Mouse (Mus musculus): Measurements from ENCODE around the gene Tnfrsf25.

Gene Tnfrsf25

GRCm38 (mm10) chr4:152120311-152121182 lies 4.8 kb downstream of the Tnfrsf25 start:
- no peak for DNase-seq (ENCODE audit: low spot score in 2 of 2)

GRCm38 (mm10) chr4:152121183-152121505 lies 5.4 kb downstream of the Tnfrsf25 start:
- no peak for DNase-seq (ENCODE audit: low spot score in 2 of 2)

- no peak for DNase-seq (ENCODE audit: low spot score in 2 of 2)
These were observed 8.7 kb downstream of the Tnfrsf25 start for GRCm38 (mm10) chr4:152124361-152124961.

- DNase-seq (ENCODE audit: low spot score in 2 of 2): no peak
These were observed 9.7 kb downstream of the Tnfrsf25 start for GRCm38 (mm10) chr4:152125161-152126025.

- no peak for DNase-seq (ENCODE audit: low spot score in 2 of 2)
These were observed 10.5 kb downstream of the Tnfrsf25 start for GRCm38 (mm10) chr4:152126026-152126920.

DNA sequence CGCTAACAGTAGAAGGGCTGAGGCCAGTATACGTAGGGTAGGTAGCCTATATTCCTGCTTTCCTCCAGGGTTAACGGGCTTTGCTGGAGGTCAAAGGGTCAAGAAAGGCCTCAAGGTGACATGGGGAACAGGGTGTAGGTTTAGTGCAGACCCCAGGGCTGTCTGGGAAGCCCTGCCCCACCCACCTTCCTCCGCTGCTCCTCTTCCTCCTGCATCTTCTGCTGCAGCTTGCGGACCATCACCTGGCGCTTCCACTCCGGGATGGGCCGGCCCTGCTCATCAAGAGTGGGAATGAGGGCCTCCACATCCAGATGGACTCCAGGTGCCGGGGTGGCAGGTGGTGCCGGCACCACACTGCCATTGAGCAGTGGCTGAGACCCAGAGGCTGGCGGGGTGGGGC lies 12.2 kb downstream of the Tnfrsf25 start:
- no peak for DNase-seq (ENCODE audit: low spot score in 2 of 2)

DNA sequence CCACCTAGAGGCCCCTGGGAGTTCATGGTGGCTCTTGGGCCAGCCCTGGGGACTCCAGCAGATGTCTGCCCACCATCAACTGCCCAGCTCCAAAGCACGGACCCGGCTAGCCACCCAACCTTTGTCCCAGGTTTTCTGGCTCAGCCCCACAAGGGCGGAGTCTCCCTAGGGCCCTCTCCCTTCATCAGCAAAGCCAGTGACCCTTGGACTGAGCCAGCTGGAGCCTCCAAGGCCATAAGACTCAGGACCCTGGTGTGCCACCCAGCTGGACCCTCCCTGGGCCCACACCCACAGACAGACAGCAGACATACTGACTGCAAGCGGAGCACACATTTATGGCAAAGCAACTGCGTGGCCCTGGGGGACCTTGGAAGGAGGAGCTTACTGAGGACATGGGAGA lies 13.1 kb downstream of the Tnfrsf25 start:
- DNase-seq (ENCODE audit: low spot score in 2 of 2): no peak

DNA sequence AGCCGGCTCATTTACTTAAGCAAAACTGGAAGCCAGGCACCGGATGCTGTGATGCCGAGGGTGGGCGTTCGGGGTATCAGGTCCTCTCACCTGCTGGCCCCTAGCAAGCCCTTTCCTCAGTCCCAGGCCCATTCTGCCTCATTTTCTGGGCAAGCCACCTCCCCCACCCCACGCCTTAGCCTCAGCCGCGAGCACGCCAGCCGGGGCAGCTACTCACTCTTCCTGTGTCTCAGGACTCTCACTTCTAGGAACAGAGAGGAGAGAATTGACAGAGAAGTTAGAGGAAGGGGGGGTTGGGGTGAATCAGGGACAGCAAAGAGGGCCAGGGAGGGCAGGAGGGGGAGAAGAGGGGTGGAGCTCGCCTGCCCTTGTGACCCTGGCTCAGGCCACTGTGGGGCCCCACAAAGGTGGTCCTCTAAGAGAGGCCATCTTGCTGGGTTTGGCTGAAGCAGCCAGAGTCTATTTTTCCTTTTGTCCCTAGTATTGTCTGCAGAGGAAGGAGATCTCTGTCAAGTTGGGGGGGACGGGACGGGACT lies 13.7 kb downstream of the Tnfrsf25 start:
- no peak for DNase-seq (ENCODE audit: low spot score in 2 of 2)

DNA sequence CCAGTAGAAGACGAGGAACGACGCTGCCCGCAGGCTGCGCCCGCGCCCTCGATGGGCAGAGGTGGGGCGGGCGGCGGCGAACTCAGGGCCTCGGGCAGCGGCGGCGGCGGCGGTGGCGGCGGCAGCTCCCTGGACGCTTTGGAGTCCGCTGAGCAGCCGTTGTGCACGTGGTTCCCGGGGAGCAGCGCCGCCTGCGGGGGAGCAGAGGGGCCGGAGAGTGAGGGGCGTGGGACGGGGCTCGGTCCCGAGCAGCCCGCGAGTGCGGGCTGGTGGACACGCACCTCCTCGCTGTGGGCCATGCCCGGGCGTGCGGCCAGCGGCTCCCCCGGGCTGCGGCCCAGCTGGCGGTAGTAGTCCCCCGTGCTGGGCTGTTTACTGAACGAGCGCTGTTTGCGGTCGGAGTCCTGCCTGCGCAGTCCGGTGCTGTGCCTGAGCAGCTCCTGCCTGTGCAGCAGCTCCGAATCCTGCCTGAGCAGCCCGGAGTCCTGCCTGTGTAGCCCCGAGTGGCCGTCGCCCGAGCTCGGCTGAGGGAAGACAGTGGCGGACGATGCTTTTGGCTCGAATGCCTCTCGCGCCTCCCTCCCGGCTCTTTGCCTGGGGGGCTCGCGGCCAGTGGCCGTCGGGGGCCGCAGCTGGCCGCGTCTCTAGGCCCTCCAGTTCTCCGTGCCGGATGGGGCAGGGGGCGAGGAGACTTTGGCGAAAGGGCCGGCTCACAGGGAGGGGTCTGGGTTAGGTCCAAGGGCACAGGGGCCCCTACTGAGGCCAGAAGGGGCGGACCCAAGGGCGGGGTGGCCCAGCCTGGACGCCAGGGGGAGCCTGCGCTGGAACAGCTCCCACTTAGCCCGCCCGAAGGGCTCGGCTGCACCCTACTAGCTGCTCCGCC lies 15.3 kb downstream of the Tnfrsf25 start:
- peak in 1 of 2 experiments; percentile 57 for DNase-seq (ENCODE audit: low spot score in 2 of 2)

DNA sequence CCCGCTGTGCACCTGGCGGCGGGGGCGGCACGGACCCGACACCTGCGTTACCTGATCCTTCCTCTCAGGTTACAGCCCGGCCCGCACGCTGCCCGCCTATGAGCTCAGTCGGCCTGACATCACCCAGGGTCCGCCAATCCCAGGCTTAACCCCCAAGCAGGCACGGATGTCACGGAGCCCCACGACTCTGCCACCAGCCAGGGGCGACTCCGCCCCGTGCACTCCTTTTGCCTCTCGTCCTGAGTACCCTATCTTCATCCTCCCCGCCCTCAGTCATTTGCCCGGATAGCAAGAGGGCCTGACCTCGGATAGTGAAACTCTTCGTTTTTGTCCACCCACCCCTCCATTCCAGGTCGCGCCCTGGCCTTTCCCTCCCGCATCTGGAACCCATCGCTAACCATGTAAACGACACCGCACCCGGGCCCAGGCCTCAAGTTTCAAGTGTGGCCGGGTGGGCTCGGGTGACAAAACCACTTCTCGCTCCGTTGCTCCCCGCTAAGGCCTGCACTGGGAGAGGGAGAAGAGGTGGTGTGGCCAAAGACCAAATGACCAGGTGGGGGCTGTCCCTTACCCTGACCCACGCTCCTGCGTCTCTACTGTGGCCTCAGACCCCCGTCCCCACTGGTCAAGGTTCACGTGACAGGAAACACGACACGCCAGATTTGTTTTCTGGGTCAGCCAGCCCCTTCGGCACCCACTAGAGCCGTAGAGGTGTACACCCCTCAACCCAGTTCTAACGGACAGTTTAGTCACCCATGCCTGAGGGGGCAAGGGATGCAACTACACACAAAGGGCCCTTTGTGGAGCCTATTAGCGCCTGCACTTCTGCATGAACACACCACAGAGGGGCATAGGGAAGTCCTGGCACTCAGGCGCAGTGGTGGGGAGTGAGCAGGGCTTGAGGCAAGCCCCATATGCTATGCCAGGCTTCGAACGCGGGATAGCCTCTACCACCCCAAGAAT lies 16.4 kb downstream of the Tnfrsf25 start:
- DNase-seq (ENCODE audit: low spot score in 2 of 2): no peak

DNA sequence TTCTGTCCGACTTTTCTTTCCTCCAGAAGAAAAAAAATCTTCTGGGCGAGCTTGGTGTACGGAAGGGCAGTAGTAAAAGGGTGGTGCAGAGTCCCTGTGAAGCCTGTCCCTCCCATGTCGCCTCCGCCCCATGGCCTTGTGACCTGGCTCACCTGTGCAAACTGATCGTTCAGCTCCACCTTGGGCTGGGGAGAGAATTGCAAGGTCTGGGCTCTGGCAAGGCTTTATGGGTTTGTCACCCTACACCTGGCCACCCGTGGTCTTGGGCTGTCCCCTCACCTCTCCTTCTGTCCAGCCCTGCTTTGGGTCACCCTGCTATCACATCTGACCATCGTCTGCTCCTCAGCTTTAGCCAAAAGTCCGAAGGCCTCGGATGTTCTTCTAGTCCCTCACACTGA lies 17.0 kb downstream of the Tnfrsf25 start:
- no peak for DNase-seq (ENCODE audit: low spot score in 2 of 2)

DNA sequence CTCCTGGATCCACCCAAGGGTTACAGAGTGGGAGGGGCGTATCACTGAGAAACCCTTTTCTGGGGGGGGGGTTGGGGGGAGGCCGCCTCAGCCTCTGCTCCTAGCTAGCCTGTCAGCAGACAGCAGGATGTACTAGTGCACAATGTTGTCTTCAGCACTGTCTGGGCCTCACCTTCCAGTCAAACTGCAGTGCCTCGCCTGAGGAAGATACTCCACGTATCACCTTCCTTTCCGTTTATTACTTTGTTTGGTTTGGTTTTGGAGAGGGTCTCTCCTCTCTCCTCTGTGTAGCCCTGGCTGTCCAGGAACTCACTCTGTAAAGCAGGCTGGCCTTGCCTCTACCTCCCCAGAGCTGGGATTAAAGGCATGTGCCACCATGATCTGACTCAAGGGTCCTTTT lies 17.5 kb downstream of the Tnfrsf25 start:
- DNase-seq (ENCODE audit: low spot score in 2 of 2): no peak

DNA sequence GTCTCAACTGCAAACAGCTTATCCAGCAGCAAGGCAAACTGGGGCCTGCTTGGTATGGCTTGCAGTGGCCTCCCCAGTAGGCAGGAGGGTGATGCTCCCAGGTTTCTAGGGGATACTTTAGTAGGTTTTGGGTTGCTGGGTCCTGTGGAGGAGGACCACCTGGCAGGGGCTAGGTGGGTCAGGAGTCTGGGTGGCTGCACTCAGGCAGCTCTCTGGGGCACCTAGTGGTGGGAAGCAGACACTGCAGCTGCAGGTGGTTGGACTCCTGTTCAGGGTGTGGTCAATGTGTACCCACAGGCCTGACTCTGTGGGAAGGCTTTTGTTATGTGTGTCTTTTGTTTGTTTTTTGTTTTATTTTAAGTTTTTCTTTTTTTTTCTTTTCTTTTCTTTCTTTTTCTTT lies 18.8 kb downstream of the Tnfrsf25 start:
- no peak for DNase-seq (ENCODE audit: low spot score in 2 of 2)

- no peak for DNase-seq (ENCODE audit: low spot score in 2 of 2)
These were observed 19.6 kb downstream of the Tnfrsf25 start for GRCm38 (mm10) chr4:152135363-152135762.

- DNase-seq (ENCODE audit: low spot score in 2 of 2): no peak
These were observed 20.6 kb downstream of the Tnfrsf25 start for GRCm38 (mm10) chr4:152136112-152136875.

- no peak for DNase-seq (ENCODE audit: low spot score in 2 of 2)
These were observed 21.1 kb downstream of the Tnfrsf25 start for GRCm38 (mm10) chr4:152136876-152137250.

GRCm38 (mm10) chr4:152138497-152139260 lies 22.9 kb downstream of the Tnfrsf25 start:
- peak in 1 of 2 experiments; percentile 76 for DNase-seq (ENCODE audit: low spot score in 2 of 2)
